7 mouse cellular contexts compared by ENCODE assay signal in the genomic region with DNA sequence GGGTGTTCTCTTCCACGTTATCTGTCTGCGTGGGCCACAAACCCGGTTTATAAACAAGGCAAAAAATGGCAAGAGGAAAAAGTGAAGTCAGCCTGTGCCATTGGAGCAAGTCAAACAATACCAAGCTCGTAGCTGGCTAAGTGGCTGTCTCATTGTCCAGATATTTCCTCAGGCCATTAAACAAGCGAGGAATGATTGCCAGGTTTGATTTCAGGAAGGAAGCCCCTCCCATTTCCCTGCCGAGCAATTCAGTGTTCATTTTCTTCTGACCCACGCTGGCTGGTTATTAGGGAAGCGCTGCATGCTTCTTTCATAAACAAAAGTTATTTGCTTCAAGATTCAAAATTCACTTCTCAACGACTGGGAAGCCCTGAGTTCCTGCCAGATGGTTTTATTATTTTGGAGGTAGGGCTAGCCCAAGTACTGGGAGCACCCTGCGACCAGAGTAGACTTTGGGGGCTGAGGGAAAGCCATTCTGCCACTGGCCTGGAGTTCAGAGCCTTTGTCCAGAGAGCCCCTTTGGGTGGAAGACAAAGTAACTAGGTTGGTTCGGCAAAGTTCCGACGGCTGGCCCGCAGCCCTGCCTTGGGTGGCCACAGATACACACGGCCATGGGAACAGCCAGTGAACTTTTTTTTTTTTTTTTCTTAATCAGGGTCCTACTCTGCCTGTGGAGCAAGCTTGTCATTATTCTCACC. TPM values are rescaled to one million over a fixed set of nuclear protein-coding genes. Genes with fewer than 3 reads are reported as not detected.
DNase-seq lines count a peak whose midpoint lies in the region; ATAC-seq and TF ChIP-seq lines count a peak whose summit lies in the region.

No protein-coding gene starts in this region.

- H3K27me3 ChIP-seq in lung, embryonic 16.5 days (ENCODE audit: control insufficient read depth, insufficient read depth, low read depth, low read length), result no peaks in the 10 kb centered on the region

- peak; percentile 55 for ATAC-seq in lung, embryonic 16.5 days (ENCODE audit: low read depth)

- no peak overlapping the region for H3K4me3 ChIP-seq in ES-E14 (ENCODE audit: insufficient read depth in 1 of 2, low read depth in 1 of 2, low read length in 2 of 2, poor library complexity in 1 of 2, severe bottlenecking in 1 of 2)
- H3K4me3 ChIP-seq in lung, embryonic 16.5 days (ENCODE audit: low read length), result no peak overlapping the region

- peak overlapping the region; percentile 25; the same call in 1 of the 2 replicates for H3K9ac ChIP-seq in ES-E14 (ENCODE audit: insufficient read depth, low read depth, low read length, poor library complexity, severe bottlenecking)
- H3K9ac ChIP-seq in lung, embryonic 16.5 days (ENCODE audit: low read length), result peak overlapping the region; percentile 51

- no peak overlapping the region; the same call in 1 of the 2 replicates for H3K27ac ChIP-seq in ES-E14 (ENCODE audit: insufficient read depth, low read depth, low read length, poor library complexity, severe bottlenecking)
- H3K27ac ChIP-seq in lung, embryonic 16.5 days (ENCODE audit: low read length), result peak overlapping the region; percentile 91

- no peak for DNase-seq in ES-E14 (ENCODE audit: low read depth, low spot score)
- peak; percentile 76 for DNase-seq in adipocyte (ENCODE audit: low spot score)
- DNase-seq in heart, adult 18-20 months, result peak; percentile 83 to 92
- DNase-seq in kidney, adult 18-20 months, result peak; percentile 49
- DNase-seq in natural killer cell, adult 2 months (ENCODE audit: low spot score in 2 of 2), result no peak
- DNase-seq in spleen, adult 12 weeks (ENCODE audit: low spot score), result no peak

- peaks cover 12 to 22% of the 10 kb centered on the region in 2 experiments; a peak in 3 of 4 replicates for H3K4me1 ChIP-seq in ES-E14 (ENCODE audit: control insufficient read depth in 2 of 2, insufficient read depth in 2 of 2, low read length in 2 of 2, poor library complexity in 1 of 2)
- H3K4me1 ChIP-seq in lung, embryonic 16.5 days (replicated peaks; ENCODE audit: control insufficient read depth, insufficient read depth, low read length), result peaks cover 40% of the 10 kb centered on the region

- 28% methylated on average over 15 of the region's 15 CpGs for WGBS in lung, embryonic 16.5 days

- peaks cover 10% of the 10 kb centered on the region; the same call in 1 of the 2 replicates for H3K36me3 ChIP-seq in ES-E14 (ENCODE audit: control insufficient read depth, insufficient read depth, low read length, poor library complexity, severe bottlenecking)
- no peaks in the 10 kb centered on the region for H3K36me3 ChIP-seq in lung, embryonic 16.5 days (ENCODE audit: control insufficient read depth, insufficient read depth, low read length)

- H3K9me3 ChIP-seq in ES-E14 (ENCODE audit: control insufficient read depth, insufficient read depth, low read depth, low read length), result no peaks in the 10 kb centered on the region
- H3K9me3 ChIP-seq in lung, embryonic 16.5 days (ENCODE audit: control insufficient read depth, low read length), result no peaks in the 10 kb centered on the region

- in situ Hi-C loops in ES-E14 (cut with MboI; ENCODE audit: low sequenced_read_pairs in 2 of 2, unreplicated experiment in 2 of 2), result no loop called here

- peak overlapping the region; percentile 23; the same call in 1 of the 2 replicates for H3K4me2 ChIP-seq in lung, embryonic 16.5 days (ENCODE audit: low read depth, low read length)

TF ChIP-seq in ES-E14, 5 proteins besides CTCF, POLR2A, EP300 and RAD21:
- TF ChIP-seq ZNF384 (IDR thresholded peaks at IDR 0.05; ENCODE audit: low read depth, low read length), result no peak
- TF ChIP-seq ZC3H11A (IDR thresholded peaks at IDR 0.05; ENCODE audit: borderline replicate concordance, low read depth, low read length), result no peak
- TF ChIP-seq CHD2 (IDR thresholded peaks at IDR 0.05; ENCODE audit: low read depth, low read length), result no peak
- no peak for TF ChIP-seq MAFK (IDR thresholded peaks at IDR 0.05; ENCODE audit: insufficient read depth, low read depth, low read length)
- TF ChIP-seq HCFC1 (IDR thresholded peaks at IDR 0.05; ENCODE audit: borderline replicate concordance, insufficient read depth, low read length), result no peak

RNA-seq across cellular contexts. Expression of gene Tex2, which starts 46.5 kb away (rescaled TPM):
- 33.6 and 34.4 TPM in 2 replicates for total RNA-seq in ES-E14 (2012; rRNA removed)
- 10 to 100 TPM; 41.5 to 42.0 TPM for total RNA-seq in heart, adult 18-20 months (2021)
- 10.4 and 11.5 TPM in 2 replicates for polyA plus RNA-seq in lung, embryonic 16.5 days (2015; fragmentation: Nextera tagmentation; extraction: Ambion mirVana)

Comparison
In these comparisons a context has a peak if more than half of its experiments do, and no peak if none do; other contexts are left out.
1. DNase-seq: peak in adipocyte (single experiment), heart, adult 18-20 months (2 of 2) and kidney, adult 18-20 months (single experiment); none in ES-E14 (single experiment), natural killer cell, adult 2 months (0 of 2) and spleen, adult 12 weeks (single experiment).